Mouse (Mus musculus): ENCODE results near the gene Jhy.

Jhy gene

DNA sequence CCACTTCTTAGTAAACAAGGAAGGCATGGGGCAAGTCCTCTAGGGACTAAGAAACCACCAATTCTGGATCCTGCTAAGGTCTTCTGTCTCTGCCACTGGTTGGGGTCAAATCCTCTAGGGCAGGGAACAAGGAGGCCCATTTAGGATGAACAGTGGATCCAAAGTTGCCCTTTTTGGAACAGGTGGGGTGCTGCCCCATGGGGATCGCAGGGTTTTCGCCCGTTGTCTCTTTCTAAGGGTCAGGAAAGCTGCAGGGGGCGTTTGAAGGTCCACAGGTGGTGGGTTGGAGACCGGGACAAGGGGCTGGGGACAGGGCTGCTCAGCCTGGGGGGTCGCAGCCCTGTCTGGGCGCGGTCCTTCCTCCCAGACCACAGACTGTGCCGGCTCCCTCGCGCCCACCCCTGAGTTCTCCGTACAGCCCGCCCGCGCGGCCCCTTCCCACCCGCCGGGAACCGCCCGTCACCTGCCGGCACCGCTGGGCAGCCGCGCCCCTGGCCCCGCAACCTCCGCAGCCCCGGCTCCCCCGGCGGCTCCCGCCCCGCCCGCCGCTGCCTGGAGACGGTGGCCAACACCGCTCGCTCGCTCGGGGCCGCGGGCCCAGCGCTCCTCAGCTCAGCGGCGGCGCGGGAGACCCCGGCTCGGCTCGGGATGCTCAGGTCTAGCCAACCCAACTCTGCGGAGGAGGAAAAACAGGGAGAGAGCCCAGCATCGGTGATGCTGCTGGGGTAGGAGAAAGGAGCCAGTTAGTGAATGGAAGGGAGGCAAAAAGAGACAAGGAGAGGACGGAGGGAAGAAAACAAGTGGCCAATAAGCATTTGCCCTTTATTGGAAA, at the start of gene Jhy:
Gene Jhy, minus strand, starts transcription at position 533 of the 832 bp plus-strand sequence.
- DNase-seq (ENCODE audit: low spot score in 2 of 2): no peak

DNA sequence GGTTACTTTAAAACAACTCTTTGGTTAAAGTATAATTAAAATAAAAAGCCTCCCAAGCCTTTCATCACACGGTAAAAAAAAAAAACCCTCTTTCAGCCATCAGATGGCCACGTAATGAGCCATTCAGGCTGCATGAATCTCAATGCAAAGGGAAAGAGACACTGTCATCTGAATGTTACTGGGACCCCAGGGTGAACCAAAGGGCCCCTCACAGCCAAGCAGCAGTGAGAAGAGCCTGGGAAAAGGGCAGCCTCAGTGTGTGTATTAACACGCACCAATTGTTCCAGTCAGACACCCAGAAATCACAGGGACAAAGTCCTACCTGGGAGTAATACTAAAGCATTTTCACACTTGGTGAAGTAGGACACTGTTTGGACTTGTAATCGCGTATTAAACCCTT, 48.5 kb upstream of the Jhy start:
- no peak for DNase-seq (ENCODE audit: low spot score in 2 of 2)

DNA sequence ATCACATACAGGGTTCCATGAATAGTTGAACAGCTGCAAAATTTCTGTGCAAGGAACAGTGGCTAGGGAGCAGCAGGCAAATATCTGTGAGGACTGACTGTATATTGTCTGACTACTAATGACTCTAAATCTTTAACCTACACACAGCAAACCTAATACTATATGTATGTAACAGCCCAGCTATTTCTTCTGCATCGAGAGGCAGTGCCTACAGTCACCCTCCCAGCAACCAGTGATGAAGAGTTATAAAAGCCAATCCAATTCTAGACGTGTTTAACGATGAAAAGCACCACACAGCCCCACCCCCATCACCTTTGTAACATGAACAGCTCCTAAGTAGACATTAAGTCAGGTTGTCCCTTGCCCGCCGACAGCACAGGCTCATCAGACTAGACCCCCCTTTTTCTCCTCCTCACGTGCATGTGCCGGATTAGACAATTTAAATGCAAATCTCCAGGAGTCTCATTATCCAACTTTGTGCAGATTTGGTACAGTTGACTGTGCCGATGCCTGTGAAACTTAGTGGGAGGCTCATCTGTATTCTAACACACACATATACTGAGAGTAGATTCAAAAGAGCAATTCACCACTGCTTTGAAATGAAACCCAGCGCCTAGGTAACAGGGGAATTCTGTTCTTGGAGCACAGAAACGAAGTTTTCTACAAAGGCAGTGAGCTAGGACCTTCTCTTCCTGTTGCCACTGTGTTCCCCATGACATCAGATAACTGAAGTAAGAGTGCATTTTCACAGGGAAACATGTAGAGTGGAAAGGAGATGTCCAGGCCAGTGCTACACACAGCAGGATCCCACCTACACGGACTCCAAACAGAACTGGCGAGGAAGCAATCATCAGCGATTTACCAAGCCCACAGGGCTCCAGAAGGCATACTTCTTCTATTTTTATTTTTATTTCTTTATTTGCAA, 47.9 kb upstream of the Jhy start:
- DNase-seq (ENCODE audit: low spot score in 2 of 2): no peak

DNA sequence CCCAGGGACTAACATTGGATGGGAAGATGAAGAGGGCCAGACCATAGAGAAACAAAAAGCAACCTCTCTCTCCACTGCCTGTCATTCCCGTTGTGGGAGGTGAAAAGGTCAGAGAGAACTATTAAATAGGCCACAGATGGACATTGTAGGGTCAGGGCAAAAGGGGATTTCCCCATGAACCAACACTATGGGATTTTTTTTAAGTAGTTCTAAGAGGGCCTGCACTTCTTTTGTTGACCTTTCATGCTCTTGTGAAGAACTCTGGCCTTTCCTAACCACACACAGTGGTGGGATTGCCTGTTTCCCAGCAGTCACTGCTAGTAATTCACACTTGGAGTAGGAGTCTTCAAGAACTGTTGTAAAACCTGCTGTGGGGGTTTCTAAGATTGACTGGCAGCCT, 43.9 kb upstream of the Jhy start:
- no peak for DNase-seq (ENCODE audit: low spot score in 2 of 2)

DNA sequence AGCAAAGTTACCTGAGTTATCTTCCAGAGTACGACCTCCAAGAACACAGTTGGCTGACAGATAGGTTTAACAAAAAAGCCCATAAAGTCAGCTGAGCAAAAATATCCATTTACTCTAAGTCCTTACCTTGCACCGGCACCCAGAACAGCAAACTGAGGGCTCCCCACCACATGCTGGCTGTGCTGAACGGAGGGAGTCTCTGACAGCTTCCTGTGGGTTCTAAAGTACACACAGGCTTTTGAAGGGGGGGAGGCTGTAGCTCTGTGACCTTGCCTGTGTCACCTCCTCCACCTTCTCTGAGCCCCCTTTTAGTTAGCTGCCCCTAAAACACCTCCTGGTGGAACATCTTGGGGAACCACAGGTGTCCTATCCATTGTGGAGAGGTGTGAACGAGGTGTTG, 40.5 kb upstream of the Jhy start, which contains the start of gene Crtam:
Gene Crtam, minus strand, starts transcription at position 214 of the 400 bp plus-strand sequence.
- DNase-seq (ENCODE audit: low spot score in 2 of 2): no peak

DNA sequence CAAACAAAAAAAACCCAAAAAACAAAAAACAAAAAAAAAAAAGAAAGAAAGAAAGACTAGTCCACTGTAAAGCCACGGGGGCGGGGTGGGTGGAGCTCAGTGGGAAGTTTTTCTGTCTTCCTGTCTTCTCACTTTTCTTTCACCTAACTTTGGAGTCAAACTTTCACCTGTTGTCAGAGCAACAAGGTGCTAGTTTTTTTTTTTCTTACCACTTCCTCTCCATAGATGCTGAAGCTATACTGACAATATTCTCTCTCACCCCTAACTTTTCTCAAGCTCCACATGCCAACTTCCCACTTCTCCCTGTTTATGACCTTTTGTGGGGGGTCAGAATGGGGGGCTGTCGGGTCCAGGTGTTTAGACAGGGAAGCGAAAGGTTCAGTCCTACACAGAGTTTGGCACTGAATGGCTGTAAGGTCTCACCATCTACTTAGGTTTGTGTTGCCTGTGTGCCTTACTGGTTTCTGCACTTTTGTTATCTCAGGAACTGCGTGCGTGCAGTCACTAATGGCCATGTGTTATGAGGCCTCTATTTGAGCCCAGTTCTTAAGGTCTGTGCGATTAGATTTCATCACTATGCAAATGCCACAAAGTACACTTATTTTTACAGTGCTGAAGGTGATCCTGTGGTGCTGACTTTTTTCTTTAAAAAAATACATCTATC, 33.3 kb upstream of the Jhy start:
- DNase-seq (ENCODE audit: low spot score in 2 of 2): peak in 1 of 2 experiments; percentile 11

DNA sequence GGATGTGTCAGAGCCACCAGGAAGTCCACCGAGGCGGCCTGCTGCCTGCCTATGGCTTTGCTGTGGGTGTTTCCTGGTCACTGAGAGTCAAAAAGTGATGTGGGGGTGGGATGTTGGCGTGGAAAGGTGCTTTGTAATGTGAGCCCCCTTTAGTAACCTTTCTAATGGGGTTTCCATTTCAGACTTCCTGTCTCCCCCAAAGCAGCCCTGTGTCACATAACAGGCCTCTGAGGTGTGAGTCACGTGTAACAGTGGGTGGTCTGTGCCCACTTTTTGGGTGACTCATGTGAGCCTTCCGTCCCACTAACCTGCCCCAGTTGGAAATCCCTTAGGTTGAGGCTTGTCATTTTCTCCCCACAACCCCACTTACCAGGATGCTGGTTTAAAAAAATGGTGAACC, 30.2 kb upstream of the Jhy start:
- no peak for DNase-seq (ENCODE audit: low spot score in 2 of 2)

DNA sequence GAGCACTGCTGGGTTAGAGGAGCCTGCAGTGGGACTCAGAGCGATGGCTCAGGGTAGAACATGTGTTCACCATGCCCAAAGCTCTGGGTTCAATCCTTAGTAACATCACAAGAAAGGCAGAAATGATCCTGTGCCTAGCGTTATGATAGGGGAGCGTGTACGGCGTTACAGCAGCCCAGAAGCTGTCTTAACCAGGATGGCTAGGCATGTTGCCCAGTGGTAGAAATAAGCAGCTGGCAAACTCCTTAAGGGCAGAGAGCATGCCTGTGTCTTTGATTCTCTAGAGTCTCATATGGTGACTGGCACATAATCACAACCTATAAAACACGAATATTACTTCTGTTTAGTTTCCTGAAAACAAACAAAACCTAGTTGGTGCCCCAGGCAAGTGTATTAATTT, 27.6 kb upstream of the Jhy start:
- DNase-seq (ENCODE audit: low spot score in 2 of 2): no peak

DNA sequence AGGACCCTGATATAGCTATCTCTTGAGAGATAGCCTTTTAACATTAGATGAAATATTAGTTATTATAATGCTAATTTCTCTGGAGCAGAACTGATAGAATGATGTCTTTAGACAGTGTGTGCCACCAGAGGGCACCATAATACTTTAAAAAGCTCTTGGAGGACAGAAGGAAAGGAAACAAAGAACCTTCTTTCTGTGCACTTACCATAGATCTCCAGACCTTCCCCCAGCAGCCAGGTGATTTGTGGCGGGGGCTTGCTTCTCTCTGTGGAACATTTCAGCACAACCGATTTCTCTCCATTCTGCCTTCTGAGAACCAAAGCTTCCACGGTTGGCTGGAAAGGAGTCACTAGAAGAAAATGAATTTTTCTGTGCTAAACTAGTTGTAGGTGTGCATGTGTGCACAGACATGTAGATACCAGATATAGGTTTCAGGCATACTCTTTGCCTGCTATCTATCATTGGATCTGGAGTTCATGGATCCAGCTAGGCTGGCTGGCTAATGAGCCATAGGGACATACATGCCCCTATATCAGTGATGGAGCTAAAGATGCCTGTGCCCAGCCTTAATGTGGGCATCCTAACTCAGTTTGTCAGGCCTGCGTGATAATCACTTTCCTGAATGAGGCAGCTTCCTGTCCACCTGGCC, 26.1 kb upstream of the Jhy start:
- peak in 1 of 2 experiments; percentile 46 for DNase-seq (ENCODE audit: low spot score in 2 of 2)

DNA sequence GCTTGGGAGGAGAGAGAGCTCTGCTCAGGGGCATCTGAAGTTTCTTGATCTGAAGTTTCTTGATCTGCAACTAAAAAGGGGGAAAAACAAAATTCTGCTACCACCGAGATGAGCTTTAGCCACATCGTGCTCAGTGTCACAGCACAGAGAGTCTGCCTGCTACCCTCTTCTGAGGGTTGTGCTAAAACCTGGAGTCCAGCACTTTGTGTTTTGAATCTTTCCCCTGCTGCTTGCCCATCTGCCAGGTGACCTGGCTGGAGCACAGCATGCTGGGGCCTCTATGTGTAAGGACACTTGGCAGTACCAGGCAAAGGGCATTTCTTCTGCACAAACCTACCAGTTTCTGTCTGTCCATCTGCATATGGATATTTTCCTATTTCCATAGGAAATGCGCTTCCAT, 20.4 kb upstream of the Jhy start:
- no peak for DNase-seq (ENCODE audit: low spot score in 2 of 2)

DNA sequence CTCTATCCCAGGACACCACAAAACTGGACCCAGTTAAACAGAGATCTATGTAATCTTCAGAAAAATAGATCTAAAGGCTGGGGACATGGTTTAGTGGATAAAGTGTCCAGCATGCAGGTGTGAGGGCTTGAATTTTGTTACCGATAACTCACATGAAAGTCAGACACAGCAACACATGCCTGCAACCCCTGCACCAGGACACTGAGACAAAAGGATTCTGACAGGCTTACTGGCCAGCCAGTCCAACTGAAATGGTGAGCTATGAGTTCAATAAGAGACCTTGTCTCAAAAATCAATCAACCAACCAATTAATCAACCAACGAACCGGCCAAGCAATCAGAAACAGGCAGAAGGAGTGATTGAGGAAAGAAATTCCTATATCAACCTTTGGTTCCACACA, 19.8 kb upstream of the Jhy start:
- no peak for DNase-seq (ENCODE audit: low spot score in 2 of 2)

DNA sequence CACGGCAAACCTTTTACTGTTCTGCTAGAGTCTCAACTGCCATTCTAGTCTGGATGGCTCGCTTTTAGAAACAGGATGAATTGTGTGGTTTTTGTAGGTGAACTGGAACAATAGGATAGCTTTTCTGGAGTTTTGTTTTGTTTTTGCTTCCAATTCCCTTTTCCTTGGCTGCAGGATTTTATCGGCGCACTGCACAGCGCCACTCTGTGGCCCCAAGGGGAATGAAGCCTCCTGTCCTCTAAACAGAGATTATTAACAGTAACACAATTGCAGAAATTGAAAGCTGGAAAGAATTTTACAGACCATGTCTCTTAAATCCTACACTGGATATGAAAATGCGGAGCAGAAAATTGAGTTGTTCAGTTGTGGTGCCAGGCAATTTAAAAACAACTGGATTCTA, 18.6 kb upstream of the Jhy start:
- no peak for DNase-seq (ENCODE audit: low spot score in 2 of 2)

DNA sequence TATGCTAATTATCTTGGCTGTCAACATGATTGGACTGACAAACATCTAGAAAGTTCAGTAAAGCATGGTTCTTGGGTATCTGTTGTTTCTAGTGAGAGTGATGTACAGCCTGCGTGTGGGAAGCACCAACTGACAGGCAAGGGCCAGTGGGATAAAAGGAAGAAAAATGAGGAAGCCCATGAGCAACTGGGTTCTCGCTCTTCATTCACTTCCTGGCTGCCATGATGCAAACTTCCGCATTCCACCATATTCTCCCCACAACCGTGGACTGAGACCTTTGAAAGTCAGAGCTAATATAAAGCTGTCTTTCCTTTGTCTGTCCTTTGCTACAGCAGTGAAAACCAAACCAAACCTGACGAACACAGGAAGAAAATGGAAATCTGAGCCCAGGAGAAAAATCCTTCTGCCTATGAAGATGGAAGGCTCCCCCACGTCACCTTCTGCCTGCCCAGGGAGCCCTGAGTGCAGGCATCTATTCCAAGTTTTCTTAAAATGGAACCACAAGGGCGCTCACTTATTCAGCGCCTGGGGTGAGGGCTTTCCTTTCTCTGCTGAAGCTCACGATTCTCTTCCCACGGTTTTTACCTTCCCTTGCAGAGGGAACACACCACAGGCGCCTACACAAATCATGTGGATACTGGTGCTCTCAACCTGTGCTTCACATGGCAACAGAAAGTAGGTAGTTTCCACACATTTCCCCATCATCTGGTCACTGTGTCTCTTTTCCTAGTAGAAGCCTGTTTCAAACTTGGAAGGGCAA, 10.3 kb upstream of the Jhy start:
- no peak for DNase-seq (ENCODE audit: low spot score in 2 of 2)

DNA sequence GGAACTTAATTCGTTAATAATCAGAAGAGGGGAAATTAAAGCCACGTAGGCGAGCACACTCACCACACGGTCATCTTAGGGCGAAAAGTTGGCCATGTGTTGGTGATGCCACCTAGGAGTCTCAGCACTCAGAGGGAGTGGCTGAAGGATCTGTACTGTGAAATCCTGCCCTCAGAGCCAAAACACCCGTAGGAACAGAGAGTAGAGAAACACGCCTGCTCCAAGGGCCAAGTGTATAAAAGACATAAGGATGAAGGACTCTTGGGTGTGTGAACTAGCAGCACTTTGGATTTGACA, 448 bp upstream of the Jhy start:
- DNase-seq (ENCODE audit: low spot score in 2 of 2): no peak

DNA sequence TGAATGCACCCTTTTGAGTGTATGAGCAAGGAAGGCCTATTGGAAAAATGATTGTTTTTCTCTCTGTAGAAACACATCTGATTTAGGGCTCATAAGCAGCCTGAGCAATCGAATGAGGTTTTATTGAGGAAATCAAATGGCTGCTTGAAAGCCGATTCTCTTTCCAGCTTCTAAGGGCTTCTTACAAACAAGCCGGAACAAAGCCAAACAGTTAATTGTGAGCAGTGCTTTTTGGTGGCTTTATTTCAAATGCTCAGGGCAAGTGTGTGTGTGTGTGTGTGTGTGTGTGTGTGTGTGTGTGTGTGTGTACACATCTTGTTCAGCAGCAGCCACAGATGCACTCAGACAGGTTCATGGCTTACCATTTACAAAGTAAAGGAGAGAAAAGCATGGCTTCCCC, 2.5 kb downstream of the Jhy start:
- no peak for DNase-seq (ENCODE audit: low spot score in 2 of 2)

DNA sequence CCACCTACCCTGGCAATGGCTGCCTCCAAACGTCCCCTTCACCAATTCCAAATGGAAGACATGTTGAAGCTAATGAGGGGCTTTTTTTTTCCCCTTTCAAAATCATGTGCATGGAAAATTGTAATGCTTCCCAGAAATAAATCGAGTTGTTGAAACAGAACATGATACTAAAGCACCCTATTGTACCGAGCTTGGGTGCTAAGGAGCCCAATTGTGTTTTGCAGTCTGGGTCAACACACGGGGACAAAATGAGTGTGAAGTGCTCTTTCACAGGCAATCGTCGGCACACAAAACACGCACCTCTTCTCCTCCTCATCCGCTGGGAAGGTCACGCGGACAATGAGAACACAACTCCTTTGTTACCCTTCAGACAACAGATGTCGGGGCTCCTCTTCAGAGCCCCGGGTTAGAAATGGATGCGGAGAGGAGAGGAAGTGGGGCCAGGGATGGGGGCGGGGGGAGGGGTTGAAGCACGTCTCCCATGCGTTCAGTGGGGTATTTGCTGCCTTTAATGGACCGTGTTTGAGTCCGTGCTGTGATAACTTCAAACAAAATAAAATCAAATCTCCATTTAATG, 14.8 kb downstream of the Jhy start:
- DNase-seq (ENCODE audit: low spot score in 2 of 2): no peak

DNA sequence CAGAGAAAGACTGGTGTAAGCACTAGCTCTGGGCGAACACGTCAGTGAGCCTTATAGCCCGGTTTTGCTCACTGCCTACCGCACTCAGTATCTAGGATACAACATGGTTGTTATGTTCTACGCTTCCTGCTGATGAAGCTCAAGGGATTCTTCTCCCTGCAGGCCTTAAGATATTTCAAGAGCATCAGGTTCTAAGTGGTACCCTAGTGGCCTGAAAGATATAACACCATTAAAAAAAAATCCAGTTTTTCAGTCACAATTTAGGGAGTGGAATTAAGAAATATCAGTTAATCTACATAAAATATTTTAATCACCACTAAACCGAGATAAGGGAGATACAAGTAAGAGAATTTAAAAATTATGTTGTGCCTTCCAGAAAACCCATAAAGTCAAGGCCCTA, 15.4 kb downstream of the Jhy start:
- DNase-seq (ENCODE audit: low spot score in 2 of 2): no peak

DNA sequence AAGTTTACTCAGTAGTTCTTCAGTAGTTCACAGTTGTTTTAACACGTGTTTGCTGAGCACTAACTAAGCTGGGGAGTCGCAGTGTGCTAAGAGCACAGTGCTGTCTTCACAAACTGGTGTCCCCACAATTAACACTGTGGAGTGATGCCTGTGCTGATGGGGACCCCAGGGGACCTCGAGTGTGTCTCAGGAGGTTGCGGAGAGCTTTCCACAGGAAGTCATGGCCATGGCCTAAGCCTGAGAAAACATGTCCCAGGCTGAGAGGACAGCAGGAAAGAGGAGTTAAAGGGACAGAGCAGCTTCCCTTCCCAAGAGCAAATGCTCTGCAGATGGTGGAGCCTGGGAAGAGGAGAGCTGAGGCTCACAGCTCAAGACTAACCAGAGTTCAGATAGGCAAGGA, 16.8 kb downstream of the Jhy start:
- DNase-seq (ENCODE audit: low spot score in 2 of 2): no peak

DNA sequence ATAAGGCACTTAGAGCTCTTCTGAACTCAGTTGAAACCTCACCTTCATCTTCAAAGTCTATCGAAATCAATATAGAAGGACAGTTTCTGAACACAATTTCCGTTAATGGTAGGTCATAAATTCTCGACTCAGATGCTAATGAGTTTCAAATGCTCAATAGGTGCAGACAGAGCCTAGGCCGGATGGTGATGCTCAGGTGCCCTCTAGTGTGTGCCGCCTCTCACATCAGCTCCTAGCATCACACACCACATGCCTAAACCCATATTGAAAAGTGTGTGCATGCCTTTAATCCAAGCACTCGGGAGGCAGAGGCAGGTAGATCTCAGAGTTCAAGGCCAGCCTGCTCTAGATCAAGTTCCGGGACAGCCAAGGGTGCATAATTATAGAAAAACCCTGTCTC, 26.5 kb downstream of the Jhy start:
- DNase-seq (ENCODE audit: low spot score in 2 of 2): no peak

DNA sequence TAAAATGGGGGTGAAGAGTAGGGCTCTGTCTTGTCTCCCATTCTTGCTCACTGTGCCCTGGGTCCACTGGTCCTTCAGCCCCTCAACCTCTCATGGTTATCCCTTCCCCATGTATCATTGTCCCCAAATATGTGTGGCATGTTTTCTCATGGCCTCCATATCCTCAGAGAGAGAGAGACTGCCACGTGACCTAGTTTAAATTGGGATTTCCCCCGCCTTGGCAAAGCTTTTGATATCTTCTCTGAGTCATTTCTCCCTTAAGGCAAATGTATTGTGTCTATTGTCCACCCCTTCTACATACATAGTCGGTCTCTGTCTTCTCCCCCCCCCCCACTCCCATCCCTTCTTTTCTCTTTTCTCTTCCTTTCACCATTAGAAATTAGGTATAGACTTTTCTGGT, 30.6 kb downstream of the Jhy start:
- no peak for DNase-seq (ENCODE audit: low spot score in 2 of 2)

All from thymus, postnatal 10 days (tissue).